Mouse (Mus musculus) lung, adult 2 months (tissue): ENCODE data around the gene Fgd5.

Source experiments
- CTCF ChIP-seq: fragments of 200-500 bp; IDR thresholded peaks from 2 replicates; pipeline ENCODE4 v1.5.1; 2011; ENCODE audit warnings: mild to moderate bottlenecking, low read length, control low read depth; ENCODE audit not compliant: insufficient read depth
- POLR2A ChIP-seq: fragments of 200-500 bp; IDR thresholded peaks from 2 replicates; pipeline ENCODE4 v1.6.1; 2011; ENCODE audit warnings: low read depth, mild to moderate bottlenecking, control low read depth, low read length, borderline replicate concordance; ENCODE audit errors: extremely low read depth

DNA sequence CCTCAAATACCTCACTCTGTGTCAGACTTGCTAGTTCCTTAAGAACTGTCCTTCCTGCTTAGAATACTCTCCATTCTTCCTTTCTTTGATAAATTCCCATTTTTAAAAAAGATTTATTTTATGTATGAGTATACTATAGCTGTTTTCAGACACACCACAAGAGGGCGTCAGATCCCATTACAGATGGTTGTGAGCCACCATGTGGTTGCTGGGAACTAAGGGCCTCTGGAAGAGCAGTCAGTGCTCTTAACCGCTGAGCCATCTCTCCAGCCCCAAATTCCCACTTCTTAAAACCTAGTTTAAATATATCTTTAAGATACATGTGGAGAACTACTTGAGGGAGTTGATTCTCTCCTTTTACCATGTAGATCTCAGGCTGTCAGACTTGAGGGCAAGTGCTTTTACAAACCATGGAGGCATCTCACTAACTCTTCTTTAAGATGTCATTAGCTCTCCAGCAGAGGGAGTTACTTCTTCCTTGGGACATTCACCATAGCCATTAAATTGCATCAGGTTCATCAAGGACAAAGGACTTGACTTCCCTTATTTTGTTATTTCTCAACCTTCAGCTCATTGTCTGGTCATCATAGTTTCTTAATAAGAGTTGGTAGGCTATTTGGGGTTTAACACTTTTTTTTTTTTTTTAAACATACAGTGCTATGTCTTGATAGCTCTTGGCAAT, 122.1 kb downstream of the Fgd5 start:
- TF ChIP-seq CTCF (0 out of 2 replicates have a peak, but pooled peaks have one; percentile 2), POLR2A (no peak)
